Mouse (Mus musculus) heart, embryonic 15.5 days (tissue): Measurements from ENCODE around the gene Vav3. TPM values are rescaled to one million over a fixed set of nuclear protein-coding genes. Genes with fewer than 3 reads are reported as not detected.

ENCODE experiments used
- ATAC-seq: fragments of 200-750 bp; cut with Nextera tagmentation; replicated peaks from 2 replicates; pipeline ENCODE4 v1.8.0; 2017; ENCODE audit warnings: low read depth, moderate TSS enrichment; ENCODE audit not compliant: insufficient number of reproducible peaks, insufficient read depth, low FRiP score
- H3K27ac ChIP-seq: fragments of 300-500 bp; sonication (generic); 2 replicates; pipeline ENCODE4 v1.5.1; 2015; ENCODE audit warnings: mild to moderate bottlenecking, inconsistent platforms
- H3K27me3 ChIP-seq: fragments of 300-500 bp; sonication (generic); 2 replicates; pipeline ENCODE4 v1.6.1; 2015; ENCODE audit warnings: inconsistent platforms
- H3K36me3 ChIP-seq: fragments of 300-500 bp; sonication (generic); 2 replicates; pipeline ENCODE4 v1.6.1; 2015; ENCODE audit warnings: mild to moderate bottlenecking, inconsistent platforms
- H3K4me1 ChIP-seq: fragments of 300-500 bp; sonication (generic); replicated peaks from 2 replicates; pipeline ENCODE4 v1.6.1; 2015; ENCODE audit warnings: inconsistent platforms
- H3K4me2 ChIP-seq: fragments of 300-500 bp; sonication (generic); 2 replicates; pipeline ENCODE4 v1.6.1; 2015; ENCODE audit warnings: inconsistent platforms, mild to moderate bottlenecking, moderate library complexity
- H3K4me3 ChIP-seq: fragments of 300-500 bp; sonication (generic); 2 replicates; pipeline ENCODE4 v1.5.1; 2015; ENCODE audit warnings: mild to moderate bottlenecking, inconsistent platforms
- H3K9ac ChIP-seq: fragments of 300-500 bp; sonication (generic); 2 replicates; pipeline ENCODE4 v1.6.1; 2015; ENCODE audit warnings: mild to moderate bottlenecking, inconsistent platforms
- H3K9me3 ChIP-seq: fragments of 300-500 bp; sonication (generic); replicated peaks from 2 replicates; pipeline ENCODE4 v1.6.1; 2016; ENCODE audit warnings: inconsistent platforms
- WGBS: fragments of 180-500 bp; shearing (Covaris S2); methylation state at CpG from one replicate; pipeline ENCODE4 v1.1.7; 2015; ENCODE audit warnings: mixed read lengths; 5-methylcytosine and 5-hydroxymethylcytosine counted together
- polyA plus RNA-seq: library from polyadenylated mRNA; unstranded; fragments of >200 nt; fragmentation: Nextera tagmentation; extraction: Ambion mirVana; gene quantifications from 2 replicates; pipeline ENCODE4 v1.2.1, GENCODE M21; 2015

Vav3 gene
- polyA plus RNA-seq, 1 experiment from 2014 or later, result 7.4 TPM

GRCm38 (mm10) chr3:109509784-109510183 is 169.3 kb downstream of the Vav3 start:
- H3K9me3 ChIP-seq, result no peaks in the 10 kb centered on the region
- no peak overlapping the region for H3K4me2 ChIP-seq
- H3K36me3 ChIP-seq, result no peaks in the 10 kb centered on the region
- no peak overlapping the region for H3K27ac ChIP-seq
- H3K27me3 ChIP-seq, result no peaks in the 10 kb centered on the region
- H3K9ac ChIP-seq, result no peak overlapping the region
- H3K4me1 ChIP-seq, result no peaks in the 10 kb centered on the region
- no peak for ATAC-seq
- 75% methylated on average over 1 of the region's 1 CpGs for WGBS
- H3K4me3 ChIP-seq, result no peak overlapping the region

GRCm38 (mm10) chr3:109511849-109512248 is 171.4 kb downstream of the Vav3 start:
- WGBS, result 82% methylated on average over 1 of the region's 1 CpGs
- Histone ChIP-seq H3K36me3 (no peaks in the 10 kb centered on the region), H3K9ac (no peak overlapping the region), H3K27ac (no peak overlapping the region), H3K4me3 (no peak overlapping the region), H3K9me3 (no peaks in the 10 kb centered on the region), H3K4me2 (no peak overlapping the region), H3K27me3 (no peaks in the 10 kb centered on the region), H3K4me1 (no peaks in the 10 kb centered on the region)
- ATAC-seq, result no peak

GRCm38 (mm10) chr3:109515479-109515878 is 175.0 kb downstream of the Vav3 start:
- no peak for ATAC-seq
- H3K9ac ChIP-seq, result no peak overlapping the region
- H3K27ac ChIP-seq, result no peak overlapping the region
- no peaks in the 10 kb centered on the region for H3K4me1 ChIP-seq
- no peaks in the 10 kb centered on the region for H3K36me3 ChIP-seq
- H3K4me2 ChIP-seq, result no peak overlapping the region
- no peak overlapping the region for H3K4me3 ChIP-seq
- WGBS, result 66% methylated on average over 3 of the region's 3 CpGs
- no peaks in the 10 kb centered on the region for H3K9me3 ChIP-seq
- H3K27me3 ChIP-seq, result no peaks in the 10 kb centered on the region

- Histone ChIP-seq H3K4me3 (no peak overlapping the region), H3K36me3 (no peaks in the 10 kb centered on the region), H3K27me3 (no peaks in the 10 kb centered on the region), H3K9me3 (no peaks in the 10 kb centered on the region), H3K27ac (no peak overlapping the region), H3K9ac (no peak overlapping the region), H3K4me1 (no peaks in the 10 kb centered on the region), H3K4me2 (no peak overlapping the region)
- WGBS, result 92% methylated on average over 10 of the region's 10 CpGs
- ATAC-seq, result no peak
Observed at GRCm38 (mm10) chr3:109516372-109516771, 175.9 kb downstream of the Vav3 start.

GRCm38 (mm10) chr3:109522115-109522514 is 181.7 kb downstream of the Vav3 start:
- 48% methylated on average over 7 of the region's 7 CpGs for whole genome bisulfite sequencing
- no peak overlapping the region for H3K27ac ChIP-seq
- H3K4me1 ChIP-seq, result no peaks in the 10 kb centered on the region; the same call in 1 of the 2 replicates
- H3K27me3 ChIP-seq, result no peaks in the 10 kb centered on the region
- H3K4me2 ChIP-seq, result 0 out of 2 replicates have a peak overlapping the region, but pooled peaks have one; percentile 4
- no peaks in the 10 kb centered on the region for H3K36me3 ChIP-seq
- no peaks in the 10 kb centered on the region for H3K9me3 ChIP-seq
- H3K4me3 ChIP-seq, result no peak overlapping the region
- ATAC-seq, result no peak
- no peak overlapping the region for H3K9ac ChIP-seq

GRCm38 (mm10) chr3:109525825-109526224 is 185.4 kb downstream of the Vav3 start:
- Histone ChIP-seq H3K27me3 (no peaks in the 10 kb centered on the region), H3K9me3 (no peaks in the 10 kb centered on the region), H3K9ac (no peak overlapping the region), H3K4me3 (no peak overlapping the region), H3K4me1 (no peaks in the 10 kb centered on the region; the same call in 1 of the 2 replicates), H3K36me3 (no peaks in the 10 kb centered on the region), H3K27ac (no peak overlapping the region), H3K4me2 (no peak overlapping the region)
- 91% methylated on average over 12 of the region's 12 CpGs for WGBS
- no peak for ATAC-seq

- ATAC-seq, result no peak
- Histone ChIP-seq H3K9me3 (no peaks in the 10 kb centered on the region), H3K27ac (no peak overlapping the region), H3K9ac (no peak overlapping the region), H3K4me2 (no peak overlapping the region), H3K4me1 (no peaks in the 10 kb centered on the region; the same call in 1 of the 2 replicates), H3K4me3 (no peak overlapping the region), H3K36me3 (no peaks in the 10 kb centered on the region), H3K27me3 (no peaks in the 10 kb centered on the region)
- 6% methylated on average over 4 of the region's 4 CpGs for WGBS
Observed at GRCm38 (mm10) chr3:109526246-109526645, 185.8 kb downstream of the Vav3 start.

GRCm38 (mm10) chr3:109526651-109527050 is 186.2 kb downstream of the Vav3 start:
- no peaks in the 10 kb centered on the region for H3K36me3 ChIP-seq
- WGBS, result 64% methylated on average over 8 of the region's 8 CpGs
- no peak for ATAC-seq
- no peak overlapping the region for H3K4me2 ChIP-seq
- H3K27ac ChIP-seq, result no peak overlapping the region
- H3K4me3 ChIP-seq, result no peak overlapping the region
- no peaks in the 10 kb centered on the region for H3K9me3 ChIP-seq
- H3K9ac ChIP-seq, result no peak overlapping the region
- no peaks in the 10 kb centered on the region; the same call in 1 of the 2 replicates for H3K4me1 ChIP-seq
- H3K27me3 ChIP-seq, result no peaks in the 10 kb centered on the region

GRCm38 (mm10) chr3:109528688-109529087 is 188.2 kb downstream of the Vav3 start:
- no peak overlapping the region for H3K4me3 ChIP-seq
- 83% methylated on average over 4 of the region's 4 CpGs for whole genome bisulfite sequencing

GRCm38 (mm10) chr3:109537686-109538085 is 197.2 kb downstream of the Vav3 start:
- 77% methylated on average over 3 of the region's 3 CpGs for WGBS
- Histone ChIP-seq H3K4me2 (no peak overlapping the region), H3K36me3 (no peaks in the 10 kb centered on the region), H3K4me3 (no peak overlapping the region), H3K9me3 (no peaks in the 10 kb centered on the region), H3K4me1 (no peaks in the 10 kb centered on the region), H3K27ac (no peak overlapping the region), H3K9ac (no peak overlapping the region), H3K27me3 (no peaks in the 10 kb centered on the region)
- no peak for ATAC-seq

More at GRCm38 (mm10) chr3:109528688-109529087, 188.2 kb downstream of the Vav3 start:
- no peak for ATAC-seq
- Histone ChIP-seq H3K4me1 (no peaks in the 10 kb centered on the region), H3K4me2 (no peak overlapping the region), H3K27me3 (no peaks in the 10 kb centered on the region), H3K27ac (no peak overlapping the region), H3K9ac (no peak overlapping the region), H3K9me3 (no peaks in the 10 kb centered on the region), H3K36me3 (no peaks in the 10 kb centered on the region)

GRCm38 (mm10) chr3:109540009-109540408 is 199.6 kb downstream of the Vav3 start:
- Histone ChIP-seq H3K4me3 (no peak overlapping the region), H3K9me3 (no peaks in the 10 kb centered on the region), H3K4me1 (no peaks in the 10 kb centered on the region), H3K9ac (no peak overlapping the region), H3K27me3 (no peaks in the 10 kb centered on the region), H3K27ac (no peak overlapping the region), H3K36me3 (no peaks in the 10 kb centered on the region), H3K4me2 (no peak overlapping the region)
- no peak for ATAC-seq
- WGBS, result 58% methylated on average over 4 of the region's 4 CpGs

GRCm38 (mm10) chr3:109544476-109545221 is 204.2 kb downstream of the Vav3 start:
- Histone ChIP-seq H3K36me3 (no peaks in the 10 kb centered on the region), H3K4me3 (no peak overlapping the region), H3K9ac (no peak overlapping the region), H3K27ac (no peak overlapping the region), H3K4me2 (no peak overlapping the region), H3K27me3 (no peaks in the 10 kb centered on the region), H3K4me1 (no peaks in the 10 kb centered on the region), H3K9me3 (no peaks in the 10 kb centered on the region)
- ATAC-seq, result no peak
- WGBS, result 62% methylated on average over 7 of the region's 7 CpGs
